Mouse (Mus musculus) embryo, embryonic 11 days (tissue): ENCODE results near the gene B4galt5.
"Not testable (repeated sequence)": the region's sequence is repeated elsewhere in the genome, so short reads cannot be mapped to it uniquely, and the experiment has no call there.

Source experiments
- DNase-seq: peaks from one replicate; pipeline ENCODE4 v3.0.0-alpha.2; 2015

Gene B4galt5

DNA sequence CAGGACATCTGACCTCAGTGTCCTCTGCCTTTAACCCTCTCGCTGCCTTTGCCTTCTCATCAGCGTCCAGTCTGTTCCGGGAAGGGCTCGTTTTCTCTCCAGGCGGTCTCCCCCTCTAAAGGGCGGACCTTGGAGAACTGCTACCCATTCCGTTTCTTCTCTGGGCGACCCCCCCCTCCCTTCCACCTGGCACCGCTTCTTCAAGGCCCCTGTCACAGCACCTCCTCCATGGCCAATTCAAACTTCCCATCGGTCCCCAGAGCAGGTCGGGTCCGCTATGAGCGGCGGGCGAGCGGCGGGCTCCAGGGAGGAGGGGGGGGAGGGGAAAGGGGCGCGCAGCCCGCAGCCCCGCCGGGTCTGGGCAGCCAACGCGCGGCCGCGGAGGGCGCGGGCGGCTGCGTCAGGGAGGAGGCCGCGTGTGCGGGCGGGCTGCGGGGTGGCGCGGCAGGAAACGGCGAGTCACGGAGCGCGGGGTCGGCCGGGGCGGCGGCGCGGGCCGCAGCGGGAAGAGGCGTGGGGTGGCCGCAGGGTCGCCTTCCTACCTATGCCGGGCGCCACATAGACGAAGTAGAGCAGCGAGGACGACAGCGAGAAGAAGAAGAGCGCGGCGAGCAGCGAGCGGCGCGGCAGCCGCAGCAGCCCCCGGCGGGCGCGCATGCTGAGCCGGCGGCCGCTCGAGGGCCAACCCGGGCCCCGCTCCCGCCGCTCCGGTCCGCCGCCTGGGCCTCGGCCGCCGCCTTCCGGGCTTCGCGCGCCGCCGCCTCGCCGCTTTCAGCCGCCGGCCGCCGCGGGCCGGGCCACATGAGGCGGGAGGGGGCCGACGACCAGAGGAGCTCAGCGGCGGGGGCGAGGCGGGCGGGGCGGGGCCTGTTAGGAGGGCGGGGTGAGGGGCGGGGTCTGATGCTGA is at the start of gene B4galt5:
TSS of gene B4galt5 (minus strand) at position 808 of the 907 bp plus-strand sequence.
- peak; percentile 72 for DNase-seq

GRCm38 (mm10) chr2:167396420-167396819 is 47.4 kb upstream of the B4galt5 start:
- not testable (repeated sequence) for DNase-seq

- DNase-seq, result no peak
Observed at GRCm38 (mm10) chr2:167394426-167394825, 45.4 kb upstream of the B4galt5 start.

- DNase-seq, result no peak
Observed at GRCm38 (mm10) chr2:167386998-167387397, 38.0 kb upstream of the B4galt5 start.

- DNase-seq, result no peak
Observed at GRCm38 (mm10) chr2:167386456-167386855, 37.5 kb upstream of the B4galt5 start.

- DNase-seq, result no peak
Observed at GRCm38 (mm10) chr2:167383666-167384083, 34.7 kb upstream of the B4galt5 start.

DNA sequence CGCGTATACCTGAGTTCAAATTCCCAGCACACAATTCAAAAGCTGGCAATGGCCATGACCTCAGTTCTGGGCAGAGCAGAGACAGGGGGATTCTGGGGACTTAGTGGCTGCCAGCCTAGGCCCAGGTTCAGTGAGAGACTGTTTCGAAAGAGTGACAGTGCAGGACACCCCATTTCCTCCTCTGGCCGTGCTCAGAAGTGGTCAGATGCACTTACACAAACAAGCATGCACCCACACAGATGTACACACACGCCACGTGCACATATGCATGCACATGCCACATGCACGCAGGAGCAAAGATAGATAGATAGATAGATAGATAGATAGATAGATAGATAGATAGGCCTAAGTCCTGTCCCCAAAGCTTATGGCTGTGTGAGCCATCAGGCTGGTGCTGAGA is 33.4 kb upstream of the B4galt5 start:
- DNase-seq, result no peak

DNA sequence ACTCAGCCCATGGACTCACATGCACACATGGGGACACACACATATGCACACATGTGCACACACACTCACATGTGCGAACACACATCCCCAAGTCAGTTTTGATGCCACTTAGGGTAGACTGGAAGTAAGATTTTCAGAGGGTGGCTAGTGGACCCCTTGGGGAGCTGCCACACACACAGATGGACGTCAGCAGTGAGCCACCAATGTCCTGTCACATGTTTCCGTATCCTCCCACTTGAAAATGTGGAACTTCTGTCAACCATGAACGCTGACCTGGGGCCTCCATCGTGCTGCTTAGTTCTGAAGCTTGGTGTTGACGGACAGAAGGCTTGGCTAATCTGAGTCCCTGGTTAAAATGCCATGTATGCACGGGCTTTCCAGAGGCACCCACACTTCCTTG is 32.6 kb upstream of the B4galt5 start:
- DNase-seq, result no peak

GRCm38 (mm10) chr2:167380615-167381285 is 31.8 kb upstream of the B4galt5 start:
- DNase-seq, result no peak

GRCm38 (mm10) chr2:167378972-167379371 is 30.0 kb upstream of the B4galt5 start:
- DNase-seq, result no peak

DNA sequence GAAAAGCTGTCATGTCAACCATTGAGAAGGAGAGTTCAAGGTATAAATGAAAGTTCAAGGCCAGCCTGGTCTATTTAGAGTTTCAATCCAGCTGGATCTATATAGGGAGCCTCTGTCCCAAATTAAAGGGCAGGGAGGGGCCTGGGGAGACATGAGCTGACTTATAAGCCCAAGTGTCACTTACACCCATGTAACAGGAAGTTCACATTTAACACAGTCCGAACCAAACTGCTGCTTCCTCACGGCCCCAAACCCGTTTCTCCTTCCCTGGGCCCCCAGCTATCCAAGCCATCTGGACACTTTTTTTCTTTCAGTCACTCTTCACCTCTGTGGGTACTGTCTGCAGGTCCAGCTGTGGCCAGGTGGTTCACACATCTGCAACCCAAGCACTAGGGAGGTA is 28.7 kb upstream of the B4galt5 start:
- DNase-seq, result no peak

DNA sequence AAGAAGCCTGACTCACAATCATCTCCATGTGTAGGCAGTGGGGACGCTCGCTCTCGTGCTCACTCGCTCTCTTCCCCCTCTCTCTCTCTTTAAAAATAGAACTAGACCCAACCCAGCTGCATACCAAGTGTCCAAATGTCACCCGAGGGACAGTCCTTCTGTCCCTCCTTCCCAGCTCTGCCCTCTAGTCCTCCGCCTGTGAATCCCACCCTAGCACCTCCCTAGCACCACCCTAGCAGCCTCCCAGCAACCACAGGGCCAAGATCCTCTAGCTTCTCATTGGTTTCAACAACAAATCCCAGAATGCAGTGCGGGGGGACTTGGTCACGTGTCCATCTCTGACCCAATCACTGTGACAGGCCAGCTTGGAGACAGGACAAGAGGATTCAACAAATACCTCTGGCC is 27.2 kb upstream of the B4galt5 start:
- no peak for DNase-seq

DNA sequence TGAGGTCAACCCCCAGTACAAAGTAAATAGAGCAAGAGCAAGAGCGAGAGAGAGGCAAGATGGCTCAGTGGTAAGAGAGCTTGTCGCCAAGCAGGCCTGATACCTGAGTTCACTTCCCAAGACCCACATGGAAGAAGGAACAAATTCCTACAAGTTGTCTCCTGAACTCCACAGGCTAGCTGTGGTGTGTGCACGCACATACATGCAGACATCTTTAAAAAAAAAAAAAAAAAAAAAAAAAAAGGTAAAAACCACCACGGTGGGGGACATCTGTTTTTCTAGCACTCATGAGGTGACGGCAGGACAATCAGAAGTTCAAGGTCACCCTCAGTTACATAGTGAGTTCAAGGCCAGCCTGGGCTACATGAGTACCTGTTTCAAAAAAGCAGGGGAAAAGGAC is 26.7 kb upstream of the B4galt5 start:
- DNase-seq, result no peak

DNA sequence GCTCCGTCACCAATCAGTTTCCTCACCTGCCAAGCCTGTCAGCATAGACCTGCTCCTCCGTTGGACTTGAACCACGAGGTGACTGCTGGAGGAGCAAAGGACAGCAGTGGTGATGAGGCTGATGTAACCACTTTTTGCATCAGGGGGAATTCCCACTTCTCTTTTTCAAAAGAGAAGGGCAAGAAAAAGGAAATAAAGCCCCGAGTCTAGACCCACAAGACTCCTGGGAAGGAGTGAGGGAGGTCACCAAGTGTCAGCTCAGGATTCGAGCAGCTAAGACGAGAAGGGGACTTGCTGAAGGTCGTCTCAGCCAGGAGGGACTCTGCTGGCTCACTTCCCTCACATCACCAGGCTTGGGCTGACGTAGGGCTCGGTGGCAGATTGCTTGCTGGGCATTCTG is 26.2 kb upstream of the B4galt5 start:
- DNase-seq, result no peak

GRCm38 (mm10) chr2:167374191-167374805 is 25.3 kb upstream of the B4galt5 start:
- no peak for DNase-seq

DNA sequence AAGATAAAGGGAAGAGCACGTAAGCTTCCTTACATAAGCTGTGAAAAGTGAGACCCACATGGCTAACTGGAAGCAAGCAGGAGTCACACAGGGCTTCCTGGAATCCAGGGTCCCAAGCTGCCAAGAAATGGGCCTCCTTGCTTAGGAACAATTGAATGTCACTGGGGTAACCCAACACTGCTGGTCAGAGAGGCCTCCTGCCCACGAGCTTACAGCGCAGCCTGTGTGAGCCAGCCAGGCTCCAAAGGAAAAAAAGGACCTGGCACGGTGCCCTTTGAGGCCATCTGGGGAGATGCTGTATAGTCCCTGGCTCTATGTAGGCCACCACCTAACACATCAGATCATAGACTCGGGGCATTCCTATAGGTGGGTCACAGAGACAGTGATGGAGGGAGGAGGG is 24.3 kb upstream of the B4galt5 start:
- DNase-seq, result no peak

DNA sequence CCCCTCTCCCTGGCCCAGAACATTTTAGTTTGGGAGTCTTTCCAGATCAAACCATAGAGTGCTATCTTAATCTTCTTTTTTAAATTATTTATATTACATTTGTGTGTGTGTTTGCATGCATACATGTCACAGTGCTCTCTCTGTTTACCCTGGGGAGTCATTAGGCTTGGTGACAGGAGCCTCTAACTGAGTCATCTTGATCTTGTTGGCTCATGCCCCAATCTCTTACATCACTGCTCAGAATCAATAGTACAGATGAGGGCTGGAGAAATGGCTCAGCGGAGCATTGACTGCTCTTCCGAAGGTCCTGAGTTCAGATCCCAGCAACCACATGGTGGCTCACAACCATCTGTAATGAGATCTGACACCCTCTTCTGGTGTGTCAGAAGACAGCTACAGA is 22.5 kb upstream of the B4galt5 start:
- DNase-seq, result no peak

DNA sequence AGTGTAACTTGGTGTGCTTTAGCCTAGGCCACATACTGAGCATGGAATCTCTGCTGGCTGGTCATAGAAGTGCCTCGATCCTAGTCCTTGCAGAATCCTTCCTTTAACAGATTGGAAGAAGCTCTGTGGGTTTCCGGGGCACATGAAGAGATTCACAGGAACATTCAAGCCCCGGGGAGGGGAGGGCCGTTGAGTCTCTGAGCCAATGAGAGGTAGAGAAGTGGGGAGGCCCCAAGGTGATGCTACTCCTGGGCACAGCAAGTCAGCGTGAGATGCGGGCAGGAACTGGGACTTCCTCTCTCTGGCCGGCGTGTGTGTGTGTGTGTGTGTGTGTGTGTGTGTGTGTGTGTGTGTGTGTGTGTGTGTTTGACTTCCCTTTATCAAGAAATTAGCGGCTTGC is 19.3 kb upstream of the B4galt5 start:
- DNase-seq, result no peak

GRCm38 (mm10) chr2:167367777-167368281 is 18.8 kb upstream of the B4galt5 start:
- DNase-seq, result no peak

GRCm38 (mm10) chr2:167367325-167367724 is 18.3 kb upstream of the B4galt5 start:
- no peak for DNase-seq

GRCm38 (mm10) chr2:167365063-167365462 is 16.1 kb upstream of the B4galt5 start:
- DNase-seq, result no peak

DNA sequence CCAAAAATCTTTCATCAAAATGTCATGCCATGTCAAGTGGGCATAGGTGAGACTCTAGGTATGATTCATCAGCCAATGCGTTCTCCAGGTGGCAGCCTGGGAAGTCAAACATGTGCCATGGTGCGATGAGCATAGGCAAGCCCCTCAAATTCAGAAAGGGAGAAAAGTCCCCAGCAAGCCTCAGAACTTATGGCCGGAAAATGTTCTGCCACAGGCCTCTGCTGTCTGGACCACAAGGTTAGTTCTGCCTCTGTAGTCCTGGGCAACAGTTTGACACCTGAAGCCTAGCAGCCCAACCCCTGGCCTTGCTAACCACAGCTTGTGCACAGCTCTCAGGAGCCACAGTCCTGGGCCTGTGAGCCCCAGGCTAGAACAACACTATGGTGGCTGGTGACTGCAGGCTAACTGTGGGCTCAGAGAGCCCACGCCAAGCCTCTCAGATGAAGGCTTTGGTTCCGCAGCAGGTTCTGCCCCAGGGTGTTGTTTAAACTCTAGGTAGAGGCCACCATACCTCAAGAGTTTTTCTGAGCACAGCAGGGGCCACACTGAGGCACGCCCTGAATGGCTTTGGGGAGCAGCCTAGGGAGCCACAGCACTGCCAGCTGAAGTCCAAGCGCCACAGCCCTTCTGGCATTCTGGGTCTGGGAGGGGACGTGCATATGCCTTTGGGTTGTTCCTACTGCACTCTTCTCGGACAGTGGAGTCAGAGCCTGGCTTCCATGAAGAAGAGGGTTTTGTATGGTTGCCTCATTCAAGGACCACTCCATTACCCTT is 14.5 kb upstream of the B4galt5 start:
- no peak for DNase-seq

DNA sequence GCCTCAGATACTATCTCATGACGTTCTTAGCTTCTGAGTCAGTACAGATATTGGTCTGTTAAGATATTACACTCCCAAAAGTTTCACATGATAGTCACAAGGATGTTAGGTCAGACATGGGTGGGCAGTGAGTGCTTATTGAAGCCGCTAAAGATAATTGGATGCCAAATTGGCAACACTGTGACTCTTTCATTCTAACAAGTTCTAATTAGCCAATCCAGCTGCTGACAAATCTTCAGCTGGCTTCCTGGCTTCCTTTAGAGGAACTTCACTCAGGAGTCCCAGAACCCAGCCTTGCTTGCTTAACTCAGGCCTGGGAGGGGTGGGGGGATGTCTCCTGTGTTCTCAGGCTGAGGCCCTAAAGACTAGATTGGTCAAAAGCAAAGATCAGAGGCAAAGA is 9.5 kb upstream of the B4galt5 start:
- DNase-seq, result no peak
